Mouse (Mus musculus): ENCODE data around the gene Zfp770.

Gene Zfp770

GRCm38 (mm10) chr2:114144915-114145314 lies 56.4 kb downstream of the Zfp770 start:
- peak in 1 of 2 experiments; percentile 20 for DNase-seq (ENCODE audit: low spot score in 2 of 2)

GRCm38 (mm10) chr2:114143842-114144241 lies 57.4 kb downstream of the Zfp770 start:
- no peak for DNase-seq (ENCODE audit: low spot score in 2 of 2)
